Mouse (Mus musculus) brain, embryonic 18.5 days (tissue): ENCODE data around the gene Slc31a2.

ENCODE experiments used
- DNase-seq: peaks from one replicate; pipeline ENCODE4 v3.0.0-alpha.2; 2012; ENCODE audit warnings: low read depth, low spot score

The Slc31a2 gene

DNA sequence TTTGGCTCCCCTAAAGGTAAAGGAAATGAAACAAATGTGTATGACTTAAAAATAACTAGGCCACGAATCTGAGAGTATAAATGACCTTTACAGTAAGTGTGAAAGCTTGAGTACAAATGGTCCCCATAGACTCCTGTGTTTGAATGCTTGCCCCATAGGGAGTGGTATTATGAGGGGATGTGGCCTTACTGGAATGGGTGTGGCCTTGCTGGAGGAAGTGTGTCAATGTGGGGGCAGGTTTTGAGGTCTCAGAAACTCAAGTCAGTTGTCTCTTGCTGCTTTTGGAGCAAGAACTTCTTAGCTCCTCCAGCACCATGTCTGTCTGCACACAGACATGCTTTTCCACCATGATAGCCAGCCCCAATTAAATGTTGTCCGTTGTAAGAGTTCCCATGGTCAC, 54.1 kb downstream of the Slc31a2 start:
- no peak for DNase-seq

DNA sequence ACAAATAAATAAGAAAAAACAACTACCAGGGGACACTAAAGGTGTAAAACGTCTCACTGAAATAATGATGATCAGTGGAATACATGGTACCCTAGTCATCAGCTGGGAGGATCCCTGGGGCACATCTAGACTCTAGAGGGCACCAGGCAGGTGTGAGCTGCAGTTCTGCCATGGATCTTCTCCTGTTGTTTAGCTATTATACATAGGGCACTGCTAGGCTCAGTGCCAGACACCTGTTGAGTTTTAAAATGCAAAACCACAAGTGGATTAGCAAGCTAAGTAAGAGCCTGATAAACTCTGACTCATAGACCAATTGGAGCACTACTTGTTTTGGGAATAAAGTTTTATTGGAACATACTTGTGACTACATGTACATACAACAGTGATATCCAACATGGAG, 55.9 kb downstream of the Slc31a2 start:
- DNase-seq = no peak

DNA sequence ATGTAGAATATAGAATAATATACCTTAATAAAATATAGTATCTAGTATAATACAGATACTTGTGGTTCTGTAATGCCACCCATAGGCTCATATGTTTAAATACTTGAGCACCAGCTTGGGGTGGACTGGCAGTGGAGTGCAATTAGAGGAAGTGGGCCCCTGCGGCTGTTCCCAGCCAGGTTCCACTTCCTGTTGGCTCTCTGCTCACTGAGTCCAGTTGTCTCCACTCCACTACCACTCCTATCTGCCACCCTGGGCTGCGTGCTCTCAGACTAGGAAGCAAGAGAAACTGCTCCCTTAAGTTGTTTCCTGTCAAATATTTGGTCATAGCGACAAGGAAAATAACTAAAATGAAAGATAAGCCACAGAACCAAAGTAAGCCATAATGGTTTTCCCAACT, 60.3 kb downstream of the Slc31a2 start:
- DNase-seq = no peak

DNA sequence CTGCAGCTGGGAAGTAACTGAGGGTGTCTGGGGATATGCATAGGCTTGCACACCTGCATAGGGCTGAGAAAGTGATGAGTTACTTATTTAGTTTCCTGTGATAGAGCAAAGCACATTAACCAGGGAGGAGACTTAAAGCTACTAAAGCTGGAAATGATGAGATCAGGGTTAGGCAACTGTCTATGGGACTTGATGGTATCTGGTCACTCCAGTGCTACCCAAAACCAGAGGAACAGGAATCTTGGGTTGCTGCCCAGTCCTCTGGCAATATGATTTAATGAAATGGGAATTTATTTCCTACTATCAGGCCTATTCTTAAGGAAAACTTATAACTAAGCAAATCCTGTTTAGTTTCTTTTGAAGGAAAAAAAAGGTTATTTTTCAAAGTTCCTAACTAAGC, 63.7 kb downstream of the Slc31a2 start:
- no peak for DNase-seq

DNA sequence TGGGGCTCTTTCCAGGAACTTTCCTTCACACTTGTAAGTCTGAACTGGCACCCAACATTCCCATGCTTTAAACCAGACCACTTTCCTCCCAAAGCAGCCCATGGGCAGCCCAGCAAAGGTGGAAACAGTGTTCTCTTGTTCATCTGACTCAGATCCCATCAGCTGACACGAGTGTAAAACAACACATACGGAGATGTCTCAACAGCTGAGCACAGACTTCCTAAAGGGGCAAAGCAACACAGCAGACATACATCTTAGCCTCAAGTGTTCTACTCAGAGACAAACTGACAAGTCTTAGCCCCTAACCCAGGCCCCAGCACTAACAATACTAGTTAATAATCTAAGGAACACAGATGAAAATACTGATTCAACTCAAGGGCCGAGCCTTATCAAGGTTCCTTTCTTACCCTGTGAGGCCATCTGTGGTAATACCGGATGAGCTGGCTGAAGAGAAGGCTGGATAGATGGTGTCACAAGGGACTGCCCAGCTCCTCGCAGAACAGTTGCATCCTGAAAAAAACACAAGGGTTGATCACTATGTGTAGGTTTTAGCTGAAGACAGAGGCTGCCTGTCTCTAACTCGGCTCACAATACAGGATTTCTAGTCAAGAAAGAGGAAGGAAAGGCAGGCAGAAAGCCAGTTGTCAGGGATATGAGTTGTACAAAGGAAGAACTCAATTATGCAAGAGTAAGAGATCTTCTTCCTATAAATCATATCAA, 66.7 kb downstream of the Slc31a2 start:
- DNase-seq = no peak

DNA sequence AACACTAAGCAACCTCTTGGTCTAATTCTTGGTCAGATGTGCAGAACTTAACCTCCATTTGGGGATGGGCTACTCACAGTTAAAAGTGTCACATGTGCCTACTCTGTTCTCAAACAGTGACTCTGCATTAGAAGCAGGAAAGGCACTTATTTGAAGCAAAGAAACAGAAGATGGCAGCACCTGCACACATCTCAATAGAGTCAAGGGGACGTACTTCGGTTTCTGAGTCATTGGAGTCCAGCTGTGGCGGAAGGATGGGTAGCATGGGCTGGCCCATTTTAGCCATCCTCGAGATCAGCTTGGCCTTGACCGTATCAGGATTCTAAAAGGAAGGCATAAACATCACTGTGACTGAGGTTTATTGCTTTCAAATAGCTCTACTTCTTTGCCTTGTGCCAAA, 69.6 kb downstream of the Slc31a2 start:
- DNase-seq = no peak

DNA sequence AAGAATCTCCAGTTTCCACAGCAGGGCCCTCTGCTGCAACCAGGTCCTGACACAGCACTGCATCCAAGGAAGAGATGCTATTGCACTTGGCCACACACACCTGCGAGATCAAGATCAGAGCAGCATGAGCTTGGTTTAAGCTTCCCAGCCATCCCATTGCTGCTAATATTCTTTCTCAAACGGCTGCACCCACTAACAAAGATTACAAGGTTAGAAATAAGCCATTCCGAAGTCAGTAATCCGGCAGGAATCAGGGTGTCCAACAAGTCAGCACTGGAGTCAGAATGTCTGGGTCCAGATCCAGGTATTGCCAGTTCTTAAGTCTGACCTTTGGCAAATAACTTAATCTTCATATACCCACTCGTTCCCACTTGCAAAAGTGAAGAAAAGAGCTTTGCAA, 76.2 kb downstream of the Slc31a2 start:
- DNase-seq = no peak

DNA sequence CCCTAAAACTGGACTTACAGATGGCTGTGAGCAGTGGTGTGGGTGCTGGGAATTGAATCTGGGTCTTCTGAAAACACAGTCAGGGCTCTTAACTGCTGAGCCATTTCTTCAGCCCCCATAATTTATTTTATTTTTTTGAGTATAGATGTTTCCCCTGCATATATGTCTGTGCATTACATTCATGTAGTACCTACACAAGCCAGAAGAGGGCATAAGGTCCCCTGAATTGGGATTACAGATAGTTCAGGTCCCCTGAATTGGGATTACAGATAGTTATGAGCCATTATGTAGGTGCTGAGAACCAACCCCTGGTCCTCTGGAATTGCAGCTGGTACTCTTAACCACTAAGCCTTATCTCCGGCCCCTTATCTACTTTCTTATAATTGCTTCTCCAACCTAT, 81.6 kb downstream of the Slc31a2 start:
- DNase-seq = no peak

DNA sequence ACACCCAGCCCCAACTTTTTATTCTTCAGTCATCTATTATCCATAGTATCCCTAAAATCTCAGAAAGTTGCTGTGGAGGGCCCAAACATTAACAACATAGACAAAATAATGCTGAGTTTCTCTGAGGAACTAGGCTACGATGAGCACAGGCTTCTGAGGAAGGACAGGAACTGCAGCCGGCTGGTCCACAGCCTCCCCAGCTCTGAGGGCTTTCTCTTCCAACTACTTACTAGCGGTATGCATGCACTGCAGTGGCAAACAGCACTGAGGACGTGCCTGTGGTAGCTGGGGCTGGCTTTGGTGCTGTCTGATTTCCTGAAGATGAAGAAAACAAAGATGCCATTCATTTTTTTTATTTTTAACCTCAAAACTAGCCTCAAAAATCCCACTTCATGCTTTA, 83.5 kb downstream of the Slc31a2 start:
- no peak for DNase-seq

DNA sequence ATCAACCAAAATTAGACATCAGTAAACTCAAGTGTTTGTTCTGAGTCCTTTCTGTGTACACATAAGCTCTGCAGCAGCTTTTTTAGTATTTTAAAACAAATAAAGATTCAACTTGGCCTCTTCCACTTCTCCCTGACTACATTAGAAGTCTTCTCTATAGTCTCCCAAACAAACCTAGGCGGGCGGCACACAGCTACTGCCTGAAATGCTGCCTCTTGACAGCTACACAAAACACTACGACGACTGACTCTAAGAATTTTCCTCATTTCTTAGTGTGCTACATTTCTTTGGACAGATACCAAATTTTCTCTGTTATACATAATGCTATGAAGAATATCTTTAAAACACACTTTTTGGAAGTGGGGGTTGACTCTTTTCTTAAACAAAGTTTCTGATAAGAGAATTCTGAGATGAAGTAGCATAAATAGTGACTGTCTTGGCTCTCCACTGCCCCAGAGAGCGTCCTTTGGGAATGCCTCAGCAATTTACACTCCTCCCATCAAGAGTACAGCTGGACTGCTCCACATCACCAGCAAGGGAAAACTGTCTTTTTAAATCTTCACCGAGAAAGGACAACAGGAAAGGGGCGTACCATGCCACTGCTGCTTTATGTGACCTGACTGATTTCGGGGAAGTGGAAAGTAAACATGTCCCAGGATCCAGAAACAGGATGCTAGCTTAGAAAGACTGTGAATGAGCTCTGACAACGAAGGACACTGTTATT, 85.4 kb downstream of the Slc31a2 start:
- DNase-seq = no peak
